In genomic region chr10:66853258-66853657, GRCm38 (mm10) we compare ENCODE assay signal across 8 mouse cellular contexts.
DNase-seq lines count a peak whose midpoint lies in the region; TF ChIP-seq lines count a peak whose summit lies in the region.

No protein-coding gene starts in this region.

- no peaks in the 10 kb centered on the region for H3K27me3 ChIP-seq in cerebellum, adult 2 months (ENCODE audit: control insufficient read depth, insufficient read depth, low read length)
- H3K27me3 ChIP-seq in hindbrain, embryonic 10.5 days (ENCODE audit: insufficient read depth, poor library complexity, severe bottlenecking), result no peaks in the 10 kb centered on the region

- H3K4me3 ChIP-seq in cerebellum, adult 2 months (replicated peaks; ENCODE audit: insufficient read depth, low read depth, low read length), result no peak overlapping the region
- H3K4me3 ChIP-seq in hindbrain, embryonic 10.5 days, result no peak overlapping the region

- H3K9me3 ChIP-seq in hindbrain, embryonic 10.5 days, result 0 out of 2 replicates have a peak, but pooled peaks cover 2% of the 10 kb centered on the region

- peak; percentile 85 for DNase-seq in MN1 (ENCODE audit: low spot score)
- peak; percentile 67 to 83 for DNase-seq in cerebellum, adult 2 months
- peak; percentile 36 to 95 for DNase-seq in frontal cortex, adult 2 months (ENCODE audit: extremely low spot score in 1 of 2, low spot score in 1 of 2)
- peak; percentile 80 for DNase-seq in hindbrain, embryonic 10.5 days (ENCODE audit: low spot score)
- DNase-seq in layer of hippocampus, postnatal 10 days (ENCODE audit: low spot score in 2 of 2), result peak; percentile 93
- DNase-seq in lung, postnatal 10 days, result peak; percentile 91
- peak; percentile 80 for DNase-seq in ovary, postnatal 14 days (ENCODE audit: low spot score)
- peak; percentile 67 to 86 for DNase-seq in thymus, postnatal 10 days (ENCODE audit: low spot score in 2 of 2)

- TF ChIP-seq POLR2A in cerebellum, adult 2 months (IDR thresholded peaks at IDR 0.05; ENCODE audit: borderline replicate concordance, insufficient read depth, low read length), result no peak

- H3K36me3 ChIP-seq in hindbrain, embryonic 10.5 days, result no peaks in the 10 kb centered on the region

- H3K27ac ChIP-seq in cerebellum, adult 2 months (ENCODE audit: insufficient read depth, low read length), result no peak overlapping the region
- H3K27ac ChIP-seq in hindbrain, embryonic 10.5 days, result no peak overlapping the region

- 6% methylated on average over 13 of the region's 13 CpGs for WGBS in cerebellum, adult 2 months
- 9% methylated on average over 13 of the region's 13 CpGs for WGBS in hindbrain, embryonic 10.5 days

- peak; percentile 68 for TF ChIP-seq CTCF in cerebellum, adult 2 months (IDR thresholded peaks at IDR 0.05; ENCODE audit: borderline replicate concordance, insufficient read depth, low read depth, low read length)

- no peaks in the 10 kb centered on the region for H3K4me1 ChIP-seq in cerebellum, adult 2 months (ENCODE audit: control insufficient read depth, insufficient read depth, low read length)
- 0 out of 2 replicates have a peak, but pooled peaks cover 3% of the 10 kb centered on the region for H3K4me1 ChIP-seq in hindbrain, embryonic 10.5 days (replicated peaks)
